19 mouse cellular contexts compared by ENCODE assay signal in the genomic region with DNA sequence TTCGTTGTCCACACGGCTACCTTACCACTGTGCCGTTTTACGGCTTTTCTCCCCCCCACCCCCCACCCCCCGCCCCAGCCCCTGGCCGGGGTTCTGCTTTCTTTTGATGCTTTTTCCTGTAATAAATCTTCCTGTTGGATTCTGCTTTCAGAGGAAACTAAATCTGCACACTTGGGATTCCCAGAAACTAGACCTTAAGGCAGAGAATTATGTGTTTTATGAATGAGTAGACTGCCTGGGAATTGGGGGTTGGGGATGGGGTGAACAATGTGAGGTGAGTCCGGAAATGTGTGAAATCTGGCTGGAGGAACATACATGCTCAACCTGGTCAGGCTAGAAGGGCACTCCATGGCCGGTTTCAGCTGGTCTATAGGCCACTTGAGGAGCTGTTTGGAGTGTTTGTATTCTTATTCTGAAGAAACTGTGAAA. TPM values are rescaled to one million over a fixed set of nuclear protein-coding genes. Genes with fewer than 3 reads are reported as not detected.
DNase-seq lines count a peak whose midpoint lies in the region; ATAC-seq lines count a peak whose summit lies in the region.
"Had no signal": no experiment of that assay in that cellular context is flagged by ENCODE, and none has a peak within 500 bp of the region (broad histone marks: within the 10 kb centered on the region; RNA-seq: fewer than 3 reads in every experiment).

No protein-coding gene starts in this region.

- 53% methylated on average over 8 of the region's 8 CpGs for WGBS in neural tube, embryonic 15.5 days
- WGBS in lung, embryonic 15.5 days = 32% methylated on average over 8 of the region's 8 CpGs
- WGBS in midbrain, embryonic 15.5 days = 89% methylated on average over 8 of the region's 8 CpGs

- H3K4me1 ChIP-seq in neural tube, embryonic 15.5 days = peaks cover 7% of the 10 kb centered on the region
- H3K4me1 ChIP-seq in lung, embryonic 15.5 days = peaks cover 20% of the 10 kb centered on the region
- no peaks in the 10 kb centered on the region for H3K4me1 ChIP-seq in midbrain, embryonic 15.5 days

- no peak overlapping the region for H3K4me3 ChIP-seq in neural tube, embryonic 15.5 days (replicated peaks)
- H3K4me3 ChIP-seq in lung, embryonic 15.5 days = no peak overlapping the region
- H3K4me3 ChIP-seq in midbrain, embryonic 15.5 days = no peak overlapping the region
- H3K4me3 ChIP-seq: forebrain, embryonic 10.5 days; midbrain, embryonic 12.5 days had no signal

- no peak for ATAC-seq in neural tube, embryonic 15.5 days (ENCODE audit: low FRiP score)
- peak; percentile 72; the same call in 1 of the 2 replicates for ATAC-seq in lung, embryonic 15.5 days (ENCODE audit: borderline replicate concordance, extremely low read depth, low FRiP score, low TSS enrichment)
- ATAC-seq in neutrophil, adult 5-6 weeks (ENCODE audit: extremely low read depth, insufficient number of reproducible peaks, low FRiP score, poor library complexity, severe bottlenecking) = peak; percentile 17; the same call in 1 of the 2 replicates
- ATAC-seq in midbrain, embryonic 15.5 days (replicated peaks) = no peak

- no peak overlapping the region for H3K4me2 ChIP-seq in neural tube, embryonic 15.5 days
- H3K4me2 ChIP-seq in lung, embryonic 15.5 days = no peak overlapping the region; the same call in 1 of the 2 replicates
- no peak overlapping the region for H3K4me2 ChIP-seq in midbrain, embryonic 15.5 days
- H3K4me2 ChIP-seq: hindbrain, embryonic 14.5 days; midbrain, embryonic 12.5 days had no signal

- H3K27ac ChIP-seq in neural tube, embryonic 15.5 days (replicated peaks) = no peak overlapping the region
- peak overlapping the region; percentile 19; the same call in 1 of the 2 replicates for H3K27ac ChIP-seq in lung, embryonic 15.5 days
- H3K27ac ChIP-seq in midbrain, embryonic 15.5 days = no peak overlapping the region
- H3K27ac ChIP-seq: forebrain, embryonic 10.5 days; hindbrain, embryonic 14.5 days; midbrain, embryonic 12.5 days had no signal

- no peaks in the 10 kb centered on the region for H3K27me3 ChIP-seq in neural tube, embryonic 15.5 days (replicated peaks)
- peaks cover 11% of the 10 kb centered on the region; the same call in 1 of the 2 replicates for H3K27me3 ChIP-seq in lung, embryonic 15.5 days
- no peaks in the 10 kb centered on the region for H3K27me3 ChIP-seq in midbrain, embryonic 15.5 days (replicated peaks)

- no peaks in the 10 kb centered on the region for H3K36me3 ChIP-seq in neural tube, embryonic 15.5 days
- no peaks in the 10 kb centered on the region for H3K36me3 ChIP-seq in lung, embryonic 15.5 days
- H3K36me3 ChIP-seq in midbrain, embryonic 15.5 days (replicated peaks) = no peaks in the 10 kb centered on the region
- H3K36me3 ChIP-seq: forebrain, embryonic 10.5 days; midbrain, embryonic 12.5 days had no signal

- DNase-seq in embryo, embryonic 10.5 days (ENCODE audit: low spot score) = peak; percentile 42
- DNase-seq in embryo, embryonic 10 days (ENCODE audit: low spot score) = no peak
- peak; percentile 32 for DNase-seq in neural tube, embryonic 10.5 days (ENCODE audit: extremely low spot score, low spot score)
- DNase-seq in yolk sac, embryonic 10.5 days (ENCODE audit: low spot score) = no peak
- DNase-seq: cerebellum, postnatal 14 days; layer of hippocampus, postnatal 36 days; right cerebral cortex, postnatal 25 days; thymus, postnatal 36 days had no signal

- H3K9ac ChIP-seq in neural tube, embryonic 15.5 days (replicated peaks) = no peak overlapping the region
- no peak overlapping the region for H3K9ac ChIP-seq in lung, embryonic 15.5 days
- no peak overlapping the region for H3K9ac ChIP-seq in midbrain, embryonic 15.5 days
- H3K9ac ChIP-seq: hindbrain, embryonic 14.5 days; midbrain, embryonic 12.5 days had no signal

- no peaks in the 10 kb centered on the region for H3K9me3 ChIP-seq in neural tube, embryonic 15.5 days (replicated peaks)
- H3K9me3 ChIP-seq in lung, embryonic 15.5 days = no peaks in the 10 kb centered on the region
- no peaks in the 10 kb centered on the region for H3K9me3 ChIP-seq in midbrain, embryonic 15.5 days
- H3K9me3 ChIP-seq: forebrain, embryonic 10.5 days; midbrain, embryonic 12.5 days had no signal

RNA-seq across cellular contexts. Expression of gene Cxcl3, which starts 4.2 kb away (rescaled TPM):
- polyA plus RNA-seq in neural tube, embryonic 15.5 days (2015; fragmentation: Nextera tagmentation; extraction: Ambion mirVana) = 0.18 and 0.20 TPM in 2 replicates
- 0.20 TPM in 1 of 2 replicates, not detected in the other for polyA plus RNA-seq in lung, embryonic 15.5 days (2015; fragmentation: Nextera tagmentation; extraction: Ambion mirVana)
- 0.35 TPM in 1 of 2 replicates, not detected in the other for total RNA-seq in neutrophil, adult 5-6 weeks (2017)
- polyA plus RNA-seq in midbrain, embryonic 15.5 days (2015; fragmentation: Nextera tagmentation; extraction: Ambion mirVana) = 0.34 TPM in 1 of 2 replicates, not detected in the other
- total RNA-seq: adrenal gland, postnatal 36 days; layer of hippocampus, postnatal 36 days; left cerebral cortex, postnatal 36 days had no signal
- polyA plus RNA-seq: forebrain, embryonic 10.5 days; hindbrain, embryonic 14.5 days; large intestine, adult 2 months; liver, embryonic 16.5 days; midbrain, embryonic 12.5 days had no signal

RNA-seq across cellular contexts. Expression of gene Cxcl15, which starts 4.2 kb away (rescaled TPM):
- not detected in 2 replicates for polyA plus RNA-seq in neural tube, embryonic 15.5 days (2015; fragmentation: Nextera tagmentation; extraction: Ambion mirVana)
- polyA plus RNA-seq in lung, embryonic 15.5 days (2015; fragmentation: Nextera tagmentation; extraction: Ambion mirVana) = 13.4 and 14.1 TPM in 2 replicates
- not detected in 2 replicates for total RNA-seq in neutrophil, adult 5-6 weeks (2017)
- not detected in 2 replicates for polyA plus RNA-seq in midbrain, embryonic 15.5 days (2015; fragmentation: Nextera tagmentation; extraction: Ambion mirVana)
- total RNA-seq: adrenal gland, postnatal 36 days; layer of hippocampus, postnatal 36 days; left cerebral cortex, postnatal 36 days had no signal
- polyA plus RNA-seq: forebrain, embryonic 10.5 days; hindbrain, embryonic 14.5 days; large intestine, adult 2 months; liver, embryonic 16.5 days; midbrain, embryonic 12.5 days had no signal

RNA-seq across cellular contexts. Expression of gene Pf4, which starts 17.9 kb away (rescaled TPM):
- 41.2 and 43.8 TPM in 2 replicates for polyA plus RNA-seq in neural tube, embryonic 15.5 days (2015; fragmentation: Nextera tagmentation; extraction: Ambion mirVana)
- polyA plus RNA-seq in lung, embryonic 15.5 days (2015; fragmentation: Nextera tagmentation; extraction: Ambion mirVana) = 61.8 and 66.5 TPM in 2 replicates
- total RNA-seq in neutrophil, adult 5-6 weeks (2017) = 61.6 and 63.0 TPM in 2 replicates
- 50.3 and 58.3 TPM in 2 replicates for polyA plus RNA-seq in midbrain, embryonic 15.5 days (2015; fragmentation: Nextera tagmentation; extraction: Ambion mirVana)

RNA-seq across cellular contexts. Expression of gene Ppbp, which starts 21.8 kb away (rescaled TPM):
- polyA plus RNA-seq in neural tube, embryonic 15.5 days (2015; fragmentation: Nextera tagmentation; extraction: Ambion mirVana) = 0.95 and 1.2 TPM in 2 replicates
- polyA plus RNA-seq in lung, embryonic 15.5 days (2015; fragmentation: Nextera tagmentation; extraction: Ambion mirVana) = 5.0 and 7.8 TPM in 2 replicates
- total RNA-seq in neutrophil, adult 5-6 weeks (2017) = 101 and 108 TPM in 2 replicates
- 0.84 and 1.7 TPM in 2 replicates for polyA plus RNA-seq in midbrain, embryonic 15.5 days (2015; fragmentation: Nextera tagmentation; extraction: Ambion mirVana)
- total RNA-seq: layer of hippocampus, postnatal 36 days had no signal

RNA-seq across cellular contexts. Expression of gene Cxcl5, which starts 30.9 kb away (rescaled TPM):
- 0.27 and 0.77 TPM in 2 replicates for polyA plus RNA-seq in neural tube, embryonic 15.5 days (2015; fragmentation: Nextera tagmentation; extraction: Ambion mirVana)
- 0.20 TPM in 1 of 2 replicates, not detected in the other for polyA plus RNA-seq in lung, embryonic 15.5 days (2015; fragmentation: Nextera tagmentation; extraction: Ambion mirVana)
- 0.25 and 0.81 TPM in 2 replicates for total RNA-seq in neutrophil, adult 5-6 weeks (2017)
- polyA plus RNA-seq in midbrain, embryonic 15.5 days (2015; fragmentation: Nextera tagmentation; extraction: Ambion mirVana) = 0.19 and 0.28 TPM in 2 replicates
- total RNA-seq: adrenal gland, postnatal 36 days; layer of hippocampus, postnatal 36 days had no signal
- polyA plus RNA-seq: midbrain, embryonic 12.5 days had no signal

Comparison
In these comparisons a context has a peak if more than half of its experiments do, and no peak if none do; other contexts are left out.
1. DNase-seq: peak in embryo, embryonic 10.5 days (single experiment) and neural tube, embryonic 10.5 days (single experiment); none in embryo, embryonic 10 days (single experiment) and yolk sac, embryonic 10.5 days (single experiment).
2. ATAC-seq: peak in lung, embryonic 15.5 days (single experiment) and neutrophil, adult 5-6 weeks (single experiment); none in neural tube, embryonic 15.5 days (single experiment) and midbrain, embryonic 15.5 days (single experiment).
3. RNA of gene Cxcl15, which starts 4.2 kb away (polyA plus RNA-seq): 13.4 to 14.1 TPM in lung, embryonic 15.5 days; not detected in neural tube, embryonic 15.5 days and not detected in midbrain, embryonic 15.5 days; every median in the first group is over 10 times any median in the second.